26 mouse cellular contexts compared by ENCODE assay signal in the genomic region with DNA sequence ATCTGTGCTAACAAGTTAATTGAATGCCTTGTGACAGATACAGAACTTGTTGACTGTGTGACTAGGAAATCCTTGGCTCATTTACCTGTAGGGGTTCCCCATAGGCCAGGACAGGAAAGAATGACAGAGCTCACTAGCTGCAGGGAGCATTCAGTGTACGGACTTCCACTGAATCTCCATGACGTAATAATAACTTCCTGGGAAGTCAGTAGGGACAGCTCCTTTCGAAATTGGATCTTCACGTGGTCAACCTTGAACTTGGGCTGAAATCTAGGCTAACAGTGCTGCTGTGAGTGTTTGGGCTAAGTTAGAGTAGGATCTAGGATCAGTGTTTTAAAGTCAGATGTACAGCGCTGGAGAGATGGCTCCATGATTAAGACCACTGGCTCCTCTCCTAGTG. TPM values are rescaled to one million over a fixed set of nuclear protein-coding genes. Genes with fewer than 3 reads are reported as not detected.
"Had no signal": no experiment of that assay in that cellular context is flagged by ENCODE, and none has a peak within 500 bp of the region (broad histone marks: within the 10 kb centered on the region; RNA-seq: fewer than 3 reads in every experiment).

No protein-coding gene starts in this region.

- DNase-seq: gastrocnemius, adult 2 months; gastrocnemius, postnatal 10 days; gastrocnemius, postnatal 25 days; heart, adult 18-20 months; heart, postnatal 10 days; heart, postnatal 4 days; kidney, adult 18-20 months; kidney, adult 8-10 months; kidney, postnatal 10 days; kidney, postnatal 25 days; kidney, postnatal 4 days; liver, embryonic 13.5 days had no signal

- H3K9me3 ChIP-seq: heart, embryonic 10.5 days; heart, embryonic 12.5 days; hindbrain, embryonic 10.5 days; hindbrain, embryonic 12.5 days; intestine, embryonic 15.5 days; limb, embryonic 10.5 days; limb, embryonic 12.5 days; liver, embryonic 13.5 days had no signal

- H3K4me2 ChIP-seq: heart, embryonic 12.5 days; hindbrain, embryonic 12.5 days; hindbrain, embryonic 14.5 days; intestine, embryonic 15.5 days; limb, embryonic 12.5 days; liver, embryonic 13.5 days had no signal

- H3K27ac ChIP-seq: gastrocnemius, adult 2 months; heart, embryonic 10.5 days; hindbrain, embryonic 10.5 days; hindbrain, embryonic 12.5 days; hindbrain, embryonic 14.5 days; intestine, embryonic 15.5 days; layer of hippocampus, adult 2 months; left cerebral cortex, adult 2 months; limb, embryonic 10.5 days; limb, embryonic 12.5 days; liver, embryonic 13.5 days had no signal

- H3K27me3 ChIP-seq: heart, embryonic 12.5 days; hindbrain, embryonic 12.5 days; intestine, embryonic 15.5 days; limb, embryonic 12.5 days; liver, embryonic 13.5 days had no signal

- H3K4me3 ChIP-seq: gastrocnemius, adult 2 months; heart, embryonic 10.5 days; heart, embryonic 12.5 days; hindbrain, embryonic 10.5 days; hindbrain, embryonic 12.5 days; intestine, embryonic 15.5 days; layer of hippocampus, adult 2 months; left cerebral cortex, adult 2 months; limb, embryonic 10.5 days; limb, embryonic 12.5 days; liver, embryonic 13.5 days had no signal

- H3K4me1 ChIP-seq: hindbrain, embryonic 10.5 days; hindbrain, embryonic 12.5 days; limb, embryonic 10.5 days; limb, embryonic 12.5 days; liver, embryonic 13.5 days had no signal

- H3K9ac ChIP-seq: heart, embryonic 12.5 days; hindbrain, embryonic 12.5 days; hindbrain, embryonic 14.5 days; intestine, embryonic 15.5 days; limb, embryonic 12.5 days; liver, embryonic 13.5 days had no signal

- H3K36me3 ChIP-seq: heart, embryonic 12.5 days; hindbrain, embryonic 12.5 days; intestine, embryonic 15.5 days; limb, embryonic 12.5 days; liver, embryonic 13.5 days had no signal

- ATAC-seq: hindbrain, embryonic 16.5 days; inflammation-experienced regulatory T-cells, adult 6 months; intestine, embryonic 15.5 days; intestine, postnatal 0 days had no signal

RNA-seq across cellular contexts. Expression of a gene that starts 29.5 kb away (rescaled TPM):
- total RNA-seq: gastrocnemius, adult 2 months; gastrocnemius, postnatal 4 days had no signal
- polyA plus RNA-seq: inflammation-experienced regulatory T-cells, adult 6 months had no signal
